Mouse (Mus musculus): ENCODE data around the gene Mturn. TPM values are rescaled to one million over a fixed set of nuclear protein-coding genes. Genes with fewer than 3 reads are reported as not detected.

Gene Mturn
- polyA plus RNA-seq, 2 experiments: 0.47 to 0.75 TPM

GRCm38 (mm10) chr6:54737255-54737654, 55.8 kb downstream of the Mturn start:
- TF ChIP-seq EP300 (IDR thresholded peaks at IDR 0.05; ENCODE audit: low read depth) (no peak), CTCF (IDR thresholded peaks at IDR 0.05; ENCODE audit: low read depth) (no peak)
- no peak for ATAC-seq (ENCODE audit: insufficient read depth)
- Histone ChIP-seq H3K27me3 (ENCODE audit: control insufficient read depth, insufficient read depth, low read length) (no peaks in the 10 kb centered on the region), H3K36me3 (replicated peaks; ENCODE audit: control insufficient read depth, insufficient read depth, low read depth) (no peaks in the 10 kb centered on the region), H3K9me3 (ENCODE audit: control insufficient read depth, low read length) (no peaks in the 10 kb centered on the region), H3K4me2 (ENCODE audit: low read depth) (no peak overlapping the region), H3K4me3 (ENCODE audit: insufficient read depth in 1 of 2, low read depth in 2 of 2, low read length in 2 of 2) (no peak overlapping the region), H3K27ac (no peak overlapping the region), H3K9ac (replicated peaks) (no peak overlapping the region), H3K4me1 (replicated peaks; ENCODE audit: control insufficient read depth in 2 of 2, insufficient read depth in 2 of 2, low read length in 1 of 2) (no peaks in the 10 kb centered on the region; a peak in 1 of 4 replicates)
- 60% methylated on average over 3 of the region's 3 CpGs for WGBS (ENCODE audit: insufficient replicate concordance)
- no peak for DNase-seq (ENCODE audit: low read depth in 3 of 3, low spot score in 3 of 3)

GRCm38 (mm10) chr6:54737684-54738083, 56.3 kb downstream of the Mturn start:
- TF ChIP-seq CTCF (IDR thresholded peaks at IDR 0.05; ENCODE audit: low read depth): no peak
- no peak for TF ChIP-seq EP300 (IDR thresholded peaks at IDR 0.05; ENCODE audit: low read depth)
- Histone ChIP-seq H3K36me3 (replicated peaks; ENCODE audit: control insufficient read depth, insufficient read depth, low read depth) (no peaks in the 10 kb centered on the region), H3K27ac (no peak overlapping the region), H3K27me3 (ENCODE audit: control insufficient read depth, insufficient read depth, low read length) (no peaks in the 10 kb centered on the region), H3K9ac (replicated peaks) (no peak overlapping the region), H3K4me2 (ENCODE audit: low read depth) (no peak overlapping the region), H3K4me3 (ENCODE audit: insufficient read depth in 1 of 2, low read depth in 2 of 2, low read length in 2 of 2) (no peak overlapping the region), H3K9me3 (ENCODE audit: control insufficient read depth, low read length) (no peaks in the 10 kb centered on the region), H3K4me1 (replicated peaks; ENCODE audit: control insufficient read depth in 2 of 2, insufficient read depth in 2 of 2, low read length in 1 of 2) (no peaks in the 10 kb centered on the region; a peak in 1 of 4 replicates)
- WGBS (ENCODE audit: insufficient replicate concordance): 36% methylated on average over 3 of the region's 3 CpGs
- DNase-seq (ENCODE audit: low read depth in 3 of 3, low spot score in 3 of 3): no peak
- ATAC-seq (ENCODE audit: insufficient read depth): no peak

DNA sequence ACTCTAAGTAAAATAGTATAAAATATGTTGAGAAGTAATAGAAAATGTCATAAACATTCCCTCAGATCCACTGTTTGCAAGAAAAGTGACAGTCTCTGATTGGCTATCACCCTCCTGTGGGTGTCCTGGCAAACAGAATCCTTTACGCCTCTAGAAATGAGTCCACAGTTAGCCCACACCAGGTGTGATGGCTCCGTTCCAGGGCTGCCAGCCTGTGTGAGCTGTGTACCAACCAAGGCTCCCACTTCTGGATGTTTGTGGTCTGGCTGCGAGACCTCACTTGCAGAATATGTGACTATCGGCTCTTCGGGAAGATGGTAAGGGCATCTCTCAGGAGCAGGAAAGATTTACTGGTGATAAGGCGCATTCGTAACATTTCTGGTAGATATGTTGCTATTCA, 67.6 kb downstream of the Mturn start:
- 81% methylated on average over 7 of the region's 7 CpGs for WGBS (ENCODE audit: insufficient replicate concordance)
- H3K36me3 ChIP-seq (replicated peaks; ENCODE audit: control insufficient read depth, insufficient read depth, low read depth): no peaks in the 10 kb centered on the region
- no peak for DNase-seq (ENCODE audit: low read depth in 3 of 3, low spot score in 3 of 3)
- no peak for TF ChIP-seq EP300 (IDR thresholded peaks at IDR 0.05; ENCODE audit: low read depth)
- TF ChIP-seq CTCF (IDR thresholded peaks at IDR 0.05; ENCODE audit: low read depth): no peak
- H3K4me1 ChIP-seq (replicated peaks; ENCODE audit: control insufficient read depth in 2 of 2, insufficient read depth in 2 of 2, low read length in 1 of 2): peaks cover 0 to 3% of the 10 kb centered on the region in 2 experiments; a peak in 2 of 4 replicates
- H3K27me3 ChIP-seq (ENCODE audit: control insufficient read depth, insufficient read depth, low read length): no peaks in the 10 kb centered on the region
- no peaks in the 10 kb centered on the region for H3K9me3 ChIP-seq (ENCODE audit: control insufficient read depth, low read length)
- H3K4me3 ChIP-seq (ENCODE audit: insufficient read depth in 1 of 2, low read depth in 2 of 2, low read length in 2 of 2): no peak overlapping the region
- no peak overlapping the region for H3K4me2 ChIP-seq (ENCODE audit: low read depth)
- no peak overlapping the region for H3K9ac ChIP-seq (replicated peaks)
- H3K27ac ChIP-seq: no peak overlapping the region
- no peak for ATAC-seq (ENCODE audit: insufficient read depth)

DNA sequence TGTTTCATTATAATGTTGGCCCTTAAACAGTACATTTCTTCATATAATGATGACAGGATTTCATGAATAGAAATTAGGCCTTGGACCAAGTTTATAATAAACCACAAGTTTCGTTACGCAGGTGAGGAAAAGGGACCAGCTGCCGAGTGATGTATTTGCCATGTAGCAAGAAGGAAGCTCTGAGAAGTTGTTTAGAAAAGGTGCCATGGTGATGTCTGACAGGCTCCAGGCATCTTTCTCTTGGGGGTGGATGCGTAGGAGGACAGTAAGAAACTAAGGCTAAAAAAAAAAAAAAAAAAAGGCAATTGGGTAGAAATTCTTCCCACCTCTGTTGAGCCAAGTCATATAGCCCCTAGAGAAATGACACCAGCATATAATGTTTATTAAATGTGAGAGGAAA, 70.2 kb downstream of the Mturn start:
- DNase-seq (ENCODE audit: low read depth in 3 of 3, low spot score in 3 of 3) (no peak), ATAC-seq (ENCODE audit: insufficient read depth) (no peak)
- H3K36me3 ChIP-seq (replicated peaks; ENCODE audit: control insufficient read depth, insufficient read depth, low read depth): no peaks in the 10 kb centered on the region
- H3K4me1 ChIP-seq (replicated peaks; ENCODE audit: control insufficient read depth in 2 of 2, insufficient read depth in 2 of 2, low read length in 1 of 2): peaks cover 0 to 3% of the 10 kb centered on the region in 2 experiments; a peak in 2 of 4 replicates
- H3K9me3 ChIP-seq (ENCODE audit: control insufficient read depth, low read length): no peaks in the 10 kb centered on the region
- H3K4me3 ChIP-seq (ENCODE audit: insufficient read depth in 1 of 2, low read depth in 2 of 2, low read length in 2 of 2): no peak overlapping the region
- no peak overlapping the region for H3K4me2 ChIP-seq (ENCODE audit: low read depth)
- H3K27ac ChIP-seq: no peak overlapping the region
- no peaks in the 10 kb centered on the region for H3K27me3 ChIP-seq (ENCODE audit: control insufficient read depth, insufficient read depth, low read length)
- H3K9ac ChIP-seq (replicated peaks): no peak overlapping the region
- 74% methylated on average over 4 of the region's 4 CpGs for WGBS (ENCODE audit: insufficient replicate concordance)
- TF ChIP-seq CTCF (IDR thresholded peaks at IDR 0.05; ENCODE audit: low read depth) (no peak), EP300 (IDR thresholded peaks at IDR 0.05; ENCODE audit: low read depth) (no peak)

DNA sequence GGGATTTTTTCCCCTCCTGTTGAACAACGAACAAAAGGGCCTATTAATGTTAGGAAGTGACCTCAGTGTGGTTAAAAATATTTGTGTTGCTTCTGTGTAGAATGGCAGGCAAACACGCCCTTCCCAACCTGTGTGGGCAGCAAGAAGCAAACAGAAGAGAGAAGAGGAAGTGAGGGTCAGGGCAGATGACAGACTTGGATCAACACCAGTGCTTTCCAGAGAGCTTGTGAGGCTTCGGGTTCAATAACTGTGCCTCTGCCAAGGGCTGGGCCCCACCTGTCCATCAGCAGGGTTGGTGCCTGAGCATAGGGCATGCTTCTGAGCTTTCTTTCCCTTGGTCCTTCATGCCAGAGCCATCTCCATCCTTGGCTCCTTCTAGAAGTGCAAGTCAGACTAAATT, 70.7 kb downstream of the Mturn start:
- TF ChIP-seq EP300 (IDR thresholded peaks at IDR 0.05; ENCODE audit: low read depth) (no peak), CTCF (IDR thresholded peaks at IDR 0.05; ENCODE audit: low read depth) (no peak)
- no peaks in the 10 kb centered on the region for H3K27me3 ChIP-seq (ENCODE audit: control insufficient read depth, insufficient read depth, low read length)
- H3K27ac ChIP-seq: no peak overlapping the region
- DNase-seq (ENCODE audit: low read depth in 3 of 3, low spot score in 3 of 3): no peak
- no peak overlapping the region for H3K4me2 ChIP-seq (ENCODE audit: low read depth)
- WGBS (ENCODE audit: insufficient replicate concordance): 10% methylated on average over 3 of the region's 3 CpGs
- no peak overlapping the region for H3K9ac ChIP-seq (replicated peaks)
- H3K4me3 ChIP-seq (ENCODE audit: insufficient read depth in 1 of 2, low read depth in 2 of 2, low read length in 2 of 2): no peak overlapping the region
- no peaks in the 10 kb centered on the region for H3K36me3 ChIP-seq (replicated peaks; ENCODE audit: control insufficient read depth, insufficient read depth, low read depth)
- no peak for ATAC-seq (ENCODE audit: insufficient read depth)
- no peaks in the 10 kb centered on the region for H3K9me3 ChIP-seq (ENCODE audit: control insufficient read depth, low read length)
- peaks cover 0 to 3% of the 10 kb centered on the region in 2 experiments; a peak in 2 of 4 replicates for H3K4me1 ChIP-seq (replicated peaks; ENCODE audit: control insufficient read depth in 2 of 2, insufficient read depth in 2 of 2, low read length in 1 of 2)

Other genes with a start within 250 kb of the Mturn start
- 0.10 and 0.13 TPM in 2 replicates for gene Scrn1, start 115.1 kb upstream of the Mturn start, polyA plus RNA-seq (2012; rRNA removed)
- gene Scrn1, start 115.1 kb upstream of the Mturn start, polyA plus RNA-seq (2014; fragmentation: Nextera tagmentation; extraction: Ambion mirVana): 0.08 and 0.24 TPM in 2 replicates
- 1.2 and 1.7 TPM in 2 replicates for gene Plekha8, start 86.5 kb upstream of the Mturn start, polyA plus RNA-seq (2012; rRNA removed)
- 2.6 and 3.7 TPM in 2 replicates for gene Plekha8, start 86.5 kb upstream of the Mturn start, polyA plus RNA-seq (2014; fragmentation: Nextera tagmentation; extraction: Ambion mirVana)
- 2.5 and 3.5 TPM in 2 replicates for gene Fkbp14, start 84.3 kb upstream of the Mturn start, polyA plus RNA-seq (2012; rRNA removed)
- 3.7 and 4.0 TPM in 2 replicates for gene Fkbp14, start 84.3 kb upstream of the Mturn start, polyA plus RNA-seq (2014; fragmentation: Nextera tagmentation; extraction: Ambion mirVana)
- gene Znrf2, start 135.3 kb downstream of the Mturn start, polyA plus RNA-seq (2012; rRNA removed): 2.5 and 3.3 TPM in 2 replicates
- gene Znrf2, start 135.3 kb downstream of the Mturn start, polyA plus RNA-seq (2014; fragmentation: Nextera tagmentation; extraction: Ambion mirVana): 2.1 and 2.2 TPM in 2 replicates